Mouse (Mus musculus): Measurements from ENCODE around the gene Taok1.

DNA sequence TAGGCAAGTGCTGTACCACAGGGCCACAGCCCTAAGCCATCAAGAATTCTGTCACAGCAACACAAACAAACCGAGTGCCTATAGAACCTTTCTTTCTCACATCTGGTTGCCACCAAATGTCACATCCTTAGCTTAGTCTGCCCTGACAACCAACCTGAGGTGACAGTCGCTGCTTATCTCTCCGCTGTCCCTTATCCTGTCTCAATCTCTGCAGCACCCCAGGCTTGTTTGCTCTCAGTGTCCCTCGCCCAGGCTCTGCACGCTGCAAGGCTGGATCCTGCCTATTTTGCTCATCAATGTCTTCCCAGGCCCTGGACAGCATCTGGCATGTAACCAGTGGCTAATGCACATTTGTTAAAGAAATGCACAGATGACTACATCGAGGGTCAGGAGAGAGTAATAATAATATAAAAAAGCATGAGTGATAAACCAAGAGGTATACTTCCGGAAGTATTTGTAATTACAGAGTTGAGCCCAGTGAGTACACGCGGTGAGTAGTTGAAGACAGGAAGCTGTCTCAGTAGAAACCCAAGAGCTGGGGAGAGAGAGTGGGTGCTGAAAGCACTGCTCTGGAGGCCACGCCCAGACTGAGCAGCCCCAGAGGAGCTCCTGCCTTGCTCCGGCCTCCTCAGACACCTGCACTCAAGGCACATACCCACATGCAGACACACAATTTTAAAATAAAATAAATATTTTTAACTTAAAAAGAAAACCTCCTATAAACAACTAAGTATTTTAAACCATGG is 123.9 kb downstream of the Taok1 start:
- TF ChIP-seq CTCF (IDR thresholded peaks at IDR 0.05) (no peak), EP300 (IDR thresholded peaks at IDR 0.05) (no peak)

Measured in lung, postnatal 0 days (tissue).